In genomic region chr2:147632737-147633136, GRCm38 (mm10) we compare ENCODE assay signal across 25 mouse cellular contexts.
DNase-seq lines count a peak whose midpoint lies in the region; ATAC-seq and TF ChIP-seq lines count a peak whose summit lies in the region.
"Had no signal": no experiment of that assay in that cellular context is flagged by ENCODE, and none has a peak within 500 bp of the region (broad histone marks: within the 10 kb centered on the region; RNA-seq: fewer than 3 reads in every experiment).

No protein-coding gene starts in this region.

- H3K4me1 ChIP-seq in midbrain, embryonic 11.5 days (ENCODE audit: control insufficient read depth, insufficient read depth, low read length) = peaks cover 5% of the 10 kb centered on the region
- peaks cover 9% of the 10 kb centered on the region for H3K4me1 ChIP-seq in midbrain, embryonic 13.5 days (replicated peaks)
- H3K4me1 ChIP-seq in embryonic facial prominence, embryonic 13.5 days = peaks cover 21% of the 10 kb centered on the region
- H3K4me1 ChIP-seq in forebrain, embryonic 13.5 days = peaks cover 6% of the 10 kb centered on the region; the same call in 1 of the 2 replicates
- H3K4me1 ChIP-seq: limb, embryonic 15.5 days; lung, embryonic 15.5 days; megakaryocyte, embryonic 14.5 days; neural tube, embryonic 12.5 days had no signal

- H3K27me3 ChIP-seq in midbrain, embryonic 11.5 days (ENCODE audit: control insufficient read depth, insufficient read depth, low read length) = no peaks in the 10 kb centered on the region
- no peaks in the 10 kb centered on the region for H3K27me3 ChIP-seq in midbrain, embryonic 13.5 days
- H3K27me3 ChIP-seq in embryonic facial prominence, embryonic 13.5 days = 0 out of 2 replicates have a peak, but pooled peaks cover 13% of the 10 kb centered on the region
- H3K27me3 ChIP-seq in forebrain, embryonic 13.5 days = no peaks in the 10 kb centered on the region
- H3K27me3 ChIP-seq: limb, embryonic 15.5 days; lung, embryonic 15.5 days; megakaryocyte, embryonic 14.5 days; neural tube, embryonic 12.5 days had no signal

- peak; percentile 66 for DNase-seq in heart, adult 11 months
- DNase-seq in heart, adult 18-20 months = no peak
- no peak for DNase-seq in midbrain, embryonic 11.5 days (ENCODE audit: low spot score, missing footprints)
- no peak for DNase-seq in gastrocnemius, adult 2 months
- DNase-seq: adrenal gland, postnatal 25 days; cerebellum, adult 11 months; cerebellum, adult 9-11 months; gastrocnemius, postnatal 10 days; heart, adult 2 months; kidney, adult 11 months; layer of hippocampus, adult 9-11 months; lung, postnatal 36 days; right cerebral cortex, adult 18-20 months; right cerebral cortex, postnatal 4 days; thymus, postnatal 14 days had no signal

- intact Hi-C loops in gastrocnemius, adult 2 months (cut with DNase I) = no loop called here

- no peaks in the 10 kb centered on the region for H3K9me3 ChIP-seq in midbrain, embryonic 11.5 days (ENCODE audit: control insufficient read depth, low read length)
- no peaks in the 10 kb centered on the region for H3K9me3 ChIP-seq in midbrain, embryonic 13.5 days
- H3K9me3 ChIP-seq in embryonic facial prominence, embryonic 13.5 days = no peaks in the 10 kb centered on the region
- H3K9me3 ChIP-seq in forebrain, embryonic 13.5 days (replicated peaks) = no peaks in the 10 kb centered on the region
- H3K9me3 ChIP-seq: limb, embryonic 15.5 days; lung, embryonic 15.5 days; neural tube, embryonic 12.5 days had no signal

- ATAC-seq in midbrain, embryonic 11.5 days (ENCODE audit: low FRiP score) = peak; percentile 48; the same call in 1 of the 2 replicates
- no peak for ATAC-seq in midbrain, embryonic 13.5 days
- ATAC-seq in embryonic facial prominence, embryonic 13.5 days (ENCODE audit: insufficient number of reproducible peaks, insufficient read depth, low FRiP score, low TSS enrichment, low read depth) = peak; percentile 52; the same call in 1 of the 2 replicates
- ATAC-seq in forebrain, embryonic 13.5 days = no peak
- ATAC-seq: CD4-positive, CD25-positive, alpha-beta regulatory T cell, adult 4 months; forebrain, embryonic 14.5 days had no signal

- H3K9ac ChIP-seq in midbrain, embryonic 11.5 days (ENCODE audit: low read length) = no peak overlapping the region
- H3K9ac ChIP-seq in midbrain, embryonic 13.5 days (replicated peaks) = no peak overlapping the region
- no peak overlapping the region for H3K9ac ChIP-seq in embryonic facial prominence, embryonic 13.5 days
- no peak overlapping the region for H3K9ac ChIP-seq in forebrain, embryonic 13.5 days
- H3K9ac ChIP-seq: limb, embryonic 15.5 days; liver, embryonic 14.5 days; lung, embryonic 15.5 days; neural tube, embryonic 12.5 days had no signal

- no peak overlapping the region for H3K4me3 ChIP-seq in midbrain, embryonic 11.5 days (ENCODE audit: low read depth, low read length)
- no peak overlapping the region for H3K4me3 ChIP-seq in midbrain, embryonic 13.5 days (replicated peaks)
- H3K4me3 ChIP-seq in embryonic facial prominence, embryonic 13.5 days = no peak overlapping the region
- no peak overlapping the region for H3K4me3 ChIP-seq in forebrain, embryonic 13.5 days
- no peak overlapping the region for H3K4me3 ChIP-seq in gastrocnemius, adult 2 months
- H3K4me3 ChIP-seq: heart, adult 2 months; limb, embryonic 15.5 days; lung, embryonic 15.5 days; megakaryocyte, embryonic 14.5 days; neural tube, embryonic 12.5 days had no signal

- no peak for TF ChIP-seq CTCF in gastrocnemius, adult 2 months (IDR thresholded peaks at IDR 0.05)

- H3K27ac ChIP-seq in midbrain, embryonic 11.5 days (ENCODE audit: low read depth, low read length) = no peak overlapping the region
- no peak overlapping the region for H3K27ac ChIP-seq in midbrain, embryonic 13.5 days
- H3K27ac ChIP-seq in embryonic facial prominence, embryonic 13.5 days = 0 out of 2 replicates have a peak overlapping the region, but pooled peaks have one; percentile 22
- no peak overlapping the region for H3K27ac ChIP-seq in forebrain, embryonic 13.5 days
- no peak overlapping the region for H3K27ac ChIP-seq in gastrocnemius, adult 2 months
- H3K27ac ChIP-seq: heart, adult 2 months; limb, embryonic 15.5 days; liver, embryonic 14.5 days; lung, embryonic 15.5 days; neural tube, embryonic 12.5 days had no signal

- 32% methylated on average over 6 of the region's 6 CpGs for WGBS in midbrain, embryonic 11.5 days
- WGBS in midbrain, embryonic 13.5 days = 35% methylated on average over 6 of the region's 6 CpGs
- WGBS in embryonic facial prominence, embryonic 13.5 days = 19% methylated on average over 6 of the region's 6 CpGs
- WGBS in forebrain, embryonic 13.5 days = 31% methylated on average over 6 of the region's 6 CpGs

- H3K4me2 ChIP-seq in midbrain, embryonic 11.5 days = no peak overlapping the region
- H3K4me2 ChIP-seq in midbrain, embryonic 13.5 days (replicated peaks) = no peak overlapping the region
- H3K4me2 ChIP-seq in embryonic facial prominence, embryonic 13.5 days = peak overlapping the region; percentile 42
- H3K4me2 ChIP-seq in forebrain, embryonic 13.5 days = no peak overlapping the region
- H3K4me2 ChIP-seq: limb, embryonic 15.5 days; lung, embryonic 15.5 days; neural tube, embryonic 12.5 days had no signal

- H3K36me3 ChIP-seq in midbrain, embryonic 11.5 days (ENCODE audit: control insufficient read depth, insufficient read depth, low read length) = no peaks in the 10 kb centered on the region
- H3K36me3 ChIP-seq in midbrain, embryonic 13.5 days = no peaks in the 10 kb centered on the region
- H3K36me3 ChIP-seq in embryonic facial prominence, embryonic 13.5 days = no peaks in the 10 kb centered on the region
- no peaks in the 10 kb centered on the region for H3K36me3 ChIP-seq in forebrain, embryonic 13.5 days (ENCODE audit: poor library complexity, severe bottlenecking)
- H3K36me3 ChIP-seq: limb, embryonic 15.5 days; lung, embryonic 15.5 days; neural tube, embryonic 12.5 days had no signal

Comparison
In these comparisons a context has a peak if more than half of its experiments do, and no peak if none do; other contexts are left out.
1. ATAC-seq: peak in midbrain, embryonic 11.5 days (single experiment) and embryonic facial prominence, embryonic 13.5 days (single experiment); none in midbrain, embryonic 13.5 days (single experiment) and forebrain, embryonic 13.5 days (single experiment).